Mouse (Mus musculus) liver, adult 2 months (tissue): Measurements from ENCODE around the gene Sgcd. TPM values are rescaled to one million over a fixed set of nuclear protein-coding genes. Genes with fewer than 3 reads are reported as not detected.

Experiments
- DNase-seq: peaks from one replicate; pipeline ENCODE4 v3.0.0-alpha.2; 2011; ENCODE audit warnings: low read depth, low spot score; ENCODE audit errors: extremely low read depth
- H3K27ac ChIP-seq: fragments of 200-500 bp; replicated peaks from 2 replicates; pipeline ENCODE4 v1.5.1; 2012; ENCODE audit warnings: low read depth, mild to moderate bottlenecking, control low read depth, inconsistent platforms, low read length; ENCODE audit not compliant: insufficient read depth
- H3K27me3 ChIP-seq: fragments of 200-500 bp; 2 replicates; pipeline ENCODE4 v1.6.1; 2012; ENCODE audit warnings: mild to moderate bottlenecking, moderate library complexity, low read length, inconsistent platforms; ENCODE audit not compliant: control insufficient read depth, insufficient read depth
- H3K36me3 ChIP-seq: fragments of 200-500 bp; 2 replicates; pipeline ENCODE4 v1.6.1; 2012; ENCODE audit warnings: low read length, inconsistent platforms; ENCODE audit not compliant: control insufficient read depth, insufficient read depth
- H3K4me1 ChIP-seq: fragments of 200-500 bp; 2 replicates; pipeline ENCODE4 v1.6.1; 2011; ENCODE audit warnings: low read length; ENCODE audit not compliant: control insufficient read depth, insufficient read depth
- H3K4me3 ChIP-seq: fragments of 200-500 bp; 2 replicates; pipeline ENCODE4 v1.5.1; 2011; ENCODE audit warnings: low read depth, mild to moderate bottlenecking, control low read depth, low read length, moderate library complexity; ENCODE audit not compliant: insufficient read depth
- H3K79me2 ChIP-seq: fragments of 200-500 bp; 2 replicates; pipeline ENCODE4 v1.6.1; 2012; ENCODE audit warnings: inconsistent platforms, mild to moderate bottlenecking, low read length, moderate library complexity; ENCODE audit not compliant: control insufficient read depth, insufficient read depth
- H3K9ac ChIP-seq: fragments of 200-500 bp; 2 replicates; pipeline ENCODE4 v1.6.1; 2012; ENCODE audit warnings: low read depth, mild to moderate bottlenecking, control low read depth, inconsistent platforms, low read length
- CTCF ChIP-seq: fragments of 200-500 bp; IDR thresholded peaks from 2 replicates; pipeline ENCODE4 v1.5.1; 2011; ENCODE audit warnings: low read depth, low read length, control low read depth
- POLR2A ChIP-seq: fragments of 200-500 bp; IDR thresholded peaks from 2 replicates; pipeline ENCODE4 v1.6.1; 2011; ENCODE audit warnings: low read length, control low read depth; ENCODE audit not compliant: insufficient read depth; ENCODE audit errors: extremely low read depth
- WGBS: fragments of 180-500 bp; shearing (Covaris S2); methylation state at CpG from one replicate; pipeline ENCODE4 v1.1.7; 2018; 5-methylcytosine and 5-hydroxymethylcytosine counted together
- polyA plus RNA-seq: library from polyadenylated mRNA; depleted of rRNA; stranded (reverse); fragments of >200 nt; gene quantifications from 2 replicates; pipeline ENCODE4 v1.2.3, GENCODE M21; 2012
- total RNA-seq: library from RNA; depleted of rRNA; stranded (reverse); fragments of >200 nt; gene quantifications from 2 replicates; pipeline ENCODE4 v1.2.3, GENCODE M21; 2014

The Sgcd gene
- total and polyA plus RNA-seq, 2 experiments = 0.37 TPM; not detected in 1

DNA sequence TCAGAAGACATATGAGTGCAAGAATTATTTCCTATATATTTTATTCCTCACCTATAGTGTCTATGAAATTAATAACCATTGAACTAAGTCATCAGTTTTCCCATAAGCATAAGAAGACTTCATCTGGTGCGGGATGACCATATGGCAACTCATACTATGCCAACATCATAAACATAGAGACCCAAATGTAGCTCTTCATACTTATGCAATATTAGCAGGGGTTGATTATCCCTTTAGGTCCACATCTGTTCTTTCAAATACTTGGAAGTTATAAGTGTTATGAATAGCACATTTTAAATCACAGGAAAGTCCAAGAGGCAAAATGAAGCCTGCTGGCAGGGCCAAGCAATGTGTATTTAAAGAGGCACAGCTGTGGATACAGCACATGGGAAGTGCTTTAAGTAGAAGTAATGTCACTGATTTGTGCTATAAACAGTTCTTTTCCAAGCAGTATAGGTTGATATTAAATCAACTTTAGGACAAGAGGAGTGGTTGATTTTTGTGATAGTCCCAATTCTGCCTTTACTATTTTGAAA, 690.9 kb downstream of the Sgcd start:
- Histone ChIP-seq H3K4me3 (no peak overlapping the region), H3K9ac (no peak overlapping the region), H3K27me3 (no peaks in the 10 kb centered on the region), H3K36me3 (no peaks in the 10 kb centered on the region), H3K4me1 (no peaks in the 10 kb centered on the region), H3K79me2 (no peaks in the 10 kb centered on the region), H3K27ac (no peak overlapping the region)
- no peak for DNase-seq
- 85% methylated on average over 1 of the region's 1 CpGs for WGBS
- TF ChIP-seq CTCF (no peak), POLR2A (no peak)

DNA sequence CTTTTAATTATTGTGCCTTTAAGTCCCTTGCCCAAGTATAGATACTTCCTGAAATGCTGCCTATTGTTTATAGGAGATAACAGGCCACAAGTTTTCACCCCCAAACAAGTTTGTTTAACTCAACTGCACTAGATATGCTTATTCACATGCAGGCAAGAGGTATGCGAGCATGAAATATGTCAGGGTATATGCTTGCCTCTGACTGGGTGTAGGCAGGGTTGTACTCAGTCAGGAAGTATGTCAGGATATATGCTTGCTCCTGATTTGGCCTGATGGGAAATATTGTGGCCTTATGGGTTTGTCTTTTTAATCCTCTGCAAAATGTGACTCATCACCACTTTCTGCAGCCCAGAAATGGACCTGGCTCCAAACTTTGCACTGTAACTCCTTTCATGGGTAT, 694.0 kb downstream of the Sgcd start:
- no peak for DNase-seq
- H3K4me1 ChIP-seq = no peaks in the 10 kb centered on the region
- no peak overlapping the region for H3K4me3 ChIP-seq
- TF ChIP-seq POLR2A (no peak), CTCF (no peak)
- WGBS = 80% methylated on average over 1 of the region's 1 CpGs
- no peaks in the 10 kb centered on the region for H3K36me3 ChIP-seq
- no peak overlapping the region for H3K27ac ChIP-seq
- H3K27me3 ChIP-seq = no peaks in the 10 kb centered on the region
- H3K9ac ChIP-seq = no peak overlapping the region
- no peaks in the 10 kb centered on the region for H3K79me2 ChIP-seq

DNA sequence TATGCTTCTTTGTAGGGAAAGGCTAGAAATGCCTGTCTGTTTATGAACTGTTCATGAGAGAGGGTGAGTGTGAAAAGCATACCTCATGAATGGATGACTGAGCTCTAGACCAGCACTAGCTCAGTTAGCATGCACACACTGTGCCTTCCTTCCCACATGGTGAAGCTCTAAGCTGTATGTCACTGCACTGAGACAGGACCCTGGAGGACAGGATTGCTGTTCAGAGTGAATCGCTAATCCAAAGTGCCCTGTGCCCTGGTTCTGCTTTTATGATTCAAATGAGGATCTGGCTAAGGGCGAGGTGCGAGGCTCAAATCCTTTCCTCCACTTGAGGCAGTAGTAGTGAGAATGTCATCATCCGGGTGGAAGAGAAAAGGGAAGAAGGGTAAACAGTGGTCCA, 712.2 kb downstream of the Sgcd start:
- Histone ChIP-seq H3K27me3 (no peaks in the 10 kb centered on the region), H3K4me3 (no peak overlapping the region), H3K36me3 (no peaks in the 10 kb centered on the region), H3K9ac (no peak overlapping the region), H3K79me2 (no peaks in the 10 kb centered on the region), H3K27ac (no peak overlapping the region), H3K4me1 (no peaks in the 10 kb centered on the region)
- DNase-seq = no peak
- TF ChIP-seq CTCF (no peak), POLR2A (no peak)
- WGBS = 60% methylated on average over 4 of the region's 4 CpGs

DNA sequence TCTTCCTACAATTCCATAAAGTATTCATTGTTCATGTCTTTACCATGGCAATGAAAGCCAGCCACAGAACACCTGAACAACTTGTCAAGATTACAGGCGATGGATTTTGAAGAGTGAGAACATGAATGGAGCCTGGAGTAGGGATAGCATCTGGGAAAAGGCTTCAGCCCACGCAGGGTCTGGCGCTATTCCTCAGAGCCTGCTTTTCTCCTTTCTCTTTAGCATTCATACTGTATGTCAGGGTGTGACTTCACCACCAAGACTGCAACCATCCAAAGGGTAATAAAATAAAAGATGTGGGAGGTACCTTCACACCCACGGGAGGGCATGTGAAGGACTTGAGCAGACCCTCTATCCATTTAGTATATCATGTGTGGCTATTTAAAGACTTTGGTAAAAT, 720.2 kb downstream of the Sgcd start:
- Histone ChIP-seq H3K4me3 (no peak overlapping the region), H3K9ac (no peak overlapping the region), H3K79me2 (no peaks in the 10 kb centered on the region), H3K4me1 (no peaks in the 10 kb centered on the region), H3K27me3 (no peaks in the 10 kb centered on the region), H3K27ac (no peak overlapping the region), H3K36me3 (no peaks in the 10 kb centered on the region)
- TF ChIP-seq POLR2A (no peak), CTCF (no peak)
- DNase-seq = no peak
- WGBS = 85% methylated on average over 4 of the region's 4 CpGs

GRCm38 (mm10) chr11:47264267-47264984, 724.3 kb downstream of the Sgcd start:
- WGBS = 76% methylated on average over 9 of the region's 9 CpGs
- H3K4me1 ChIP-seq = no peaks in the 10 kb centered on the region
- H3K27me3 ChIP-seq = no peaks in the 10 kb centered on the region
- DNase-seq = no peak
- H3K4me3 ChIP-seq = no peak overlapping the region
- no peaks in the 10 kb centered on the region for H3K36me3 ChIP-seq
- no peaks in the 10 kb centered on the region for H3K79me2 ChIP-seq
- no peak overlapping the region for H3K27ac ChIP-seq
- no peak overlapping the region for H3K9ac ChIP-seq
- TF ChIP-seq CTCF (no peak), POLR2A (no peak)

DNA sequence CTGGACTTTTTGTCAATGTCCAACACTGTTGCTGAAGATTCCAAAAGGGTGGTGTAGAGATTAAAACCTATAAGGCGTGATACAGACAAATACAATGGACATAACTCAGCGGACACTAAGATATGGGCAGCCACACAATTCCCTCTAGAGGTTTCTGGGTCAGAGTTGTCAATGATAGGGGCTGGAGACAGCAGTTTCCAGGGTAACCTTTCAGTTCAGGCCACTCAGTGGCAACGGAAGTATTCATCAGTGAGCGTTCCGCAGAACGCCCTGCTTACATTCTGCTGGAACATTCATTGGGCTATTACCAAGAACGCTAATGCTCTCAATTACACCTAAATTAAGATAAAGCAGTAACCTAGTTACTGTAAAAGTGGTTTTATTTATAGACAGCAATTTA, 738.5 kb downstream of the Sgcd start:
- no peak for DNase-seq
- Histone ChIP-seq H3K27me3 (no peaks in the 10 kb centered on the region), H3K79me2 (no peaks in the 10 kb centered on the region), H3K27ac (no peak overlapping the region), H3K9ac (no peak overlapping the region), H3K4me1 (no peaks in the 10 kb centered on the region), H3K4me3 (no peak overlapping the region), H3K36me3 (no peaks in the 10 kb centered on the region)
- WGBS = 76% methylated on average over 7 of the region's 7 CpGs
- TF ChIP-seq CTCF (no peak), POLR2A (no peak)
